Mouse (Mus musculus) cerebellum, adult 18-20 months (tissue): ENCODE data around the gene Ccdc85b.

Source experiments
- DNase-seq, 2 experiments: peaks; one replicate each; pipeline ENCODE4 v3.0.0; 2021

The Ccdc85b gene

DNA sequence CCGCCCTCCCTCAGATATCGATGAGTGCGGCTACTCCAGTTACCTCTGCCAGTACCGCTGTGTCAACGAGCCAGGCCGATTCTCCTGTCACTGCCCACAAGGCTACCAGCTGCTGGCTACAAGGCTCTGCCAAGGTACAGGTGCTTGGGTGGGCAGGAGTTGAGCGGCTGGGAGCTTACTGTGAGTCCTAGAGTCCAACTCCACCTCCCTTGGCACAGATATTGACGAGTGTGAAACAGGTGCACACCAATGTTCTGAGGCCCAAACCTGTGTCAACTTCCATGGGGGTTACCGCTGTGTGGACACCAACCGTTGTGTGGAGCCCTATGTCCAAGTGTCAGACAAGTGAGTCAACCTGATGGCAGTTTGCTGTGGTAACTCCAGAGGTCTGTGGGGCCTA is 22.3 kb upstream of the Ccdc85b start:
- DNase-seq: no peak

DNA sequence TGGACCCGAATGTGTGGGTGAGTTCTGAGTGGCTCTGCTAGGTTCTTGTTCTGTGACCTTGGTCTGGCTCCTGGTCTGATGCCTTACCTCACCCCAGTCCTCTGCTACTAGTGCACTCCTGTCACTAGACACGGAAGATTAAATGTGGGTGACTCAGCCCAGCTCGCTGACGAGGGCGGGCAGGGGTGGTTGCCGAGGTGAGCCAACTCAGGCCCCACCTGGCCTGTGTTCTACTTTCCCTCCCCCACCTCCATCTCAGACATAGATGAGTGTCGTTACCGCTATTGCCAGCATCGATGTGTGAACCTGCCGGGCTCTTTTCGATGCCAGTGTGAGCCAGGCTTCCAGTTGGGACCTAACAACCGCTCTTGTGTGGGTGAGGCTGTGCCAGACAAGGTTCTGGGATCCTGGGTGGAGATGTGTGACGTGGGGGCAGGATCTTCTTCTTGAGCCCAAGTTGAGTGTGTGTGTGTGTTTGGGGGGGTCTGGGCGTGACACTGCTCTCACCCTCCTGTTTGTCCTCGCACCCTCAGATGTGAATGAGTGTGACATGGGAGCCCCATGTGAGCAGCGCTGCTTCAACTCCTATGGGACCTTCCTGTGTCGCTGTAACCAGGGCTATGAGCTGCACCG is 20.1 kb upstream of the Ccdc85b start:
- no peak for DNase-seq

DNA sequence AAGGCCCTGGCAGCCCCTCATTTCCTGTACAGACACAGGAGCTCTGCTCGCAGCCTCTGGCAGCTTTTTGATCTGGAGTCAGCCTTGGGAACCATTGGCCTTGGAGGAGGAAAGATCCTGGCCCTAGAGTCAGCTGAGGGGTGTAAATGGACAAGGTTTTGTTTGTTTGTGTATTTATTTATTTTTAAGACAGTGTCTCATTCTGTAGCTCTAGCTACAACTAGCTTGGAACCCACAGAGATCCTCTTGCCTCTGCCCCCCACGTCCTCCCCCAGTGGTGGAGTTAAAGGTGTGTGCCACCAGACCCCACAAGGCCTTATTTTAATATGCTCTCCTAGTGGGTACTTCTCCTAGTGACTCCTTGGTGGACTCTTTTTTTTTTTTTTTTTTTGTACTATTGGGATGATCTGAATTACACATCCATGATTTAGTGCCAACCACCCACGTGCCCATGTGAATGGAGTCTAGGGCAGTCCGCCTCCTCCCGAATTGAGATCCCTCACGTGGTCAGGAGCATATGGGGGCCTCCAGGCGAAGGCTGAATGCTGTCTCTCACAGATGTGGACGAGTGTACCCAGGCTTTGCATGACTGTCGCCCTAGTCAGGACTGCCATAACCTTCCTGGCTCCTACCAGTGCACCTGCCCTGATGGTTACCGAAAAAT is 19.4 kb upstream of the Ccdc85b start:
- DNase-seq: peak; percentile 49 to 56

DNA sequence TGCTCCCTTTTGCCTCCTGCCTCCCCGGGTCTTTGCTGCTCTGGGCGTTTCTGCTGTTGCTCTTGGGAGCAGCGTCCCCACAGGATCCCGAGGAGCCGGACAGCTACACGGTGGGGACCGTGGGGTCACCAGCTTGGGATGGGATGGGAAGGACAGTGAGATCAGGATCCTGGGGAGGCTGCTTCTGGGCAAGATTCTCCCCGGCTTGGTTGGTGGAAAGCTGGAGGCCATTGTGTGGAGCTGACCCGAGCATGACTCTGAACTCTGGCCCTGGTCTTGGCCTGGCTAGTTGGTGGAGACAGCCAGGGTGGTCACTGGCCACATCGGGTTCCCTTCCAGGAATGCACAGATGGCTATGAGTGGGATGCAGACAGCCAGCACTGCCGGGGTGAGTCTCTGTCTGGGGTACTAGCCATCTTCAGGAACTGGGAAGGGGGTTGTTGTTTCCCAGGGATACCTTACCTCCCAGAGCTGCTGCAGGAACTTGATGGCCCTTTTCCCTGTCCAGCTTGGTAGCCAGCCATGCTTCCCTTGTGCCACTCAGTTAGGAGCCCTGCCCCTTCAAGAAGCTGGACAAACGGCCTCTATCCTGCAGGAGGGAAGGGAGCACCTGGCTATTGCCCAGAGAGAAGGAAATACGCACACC is 17.5 kb upstream of the Ccdc85b start:
- peak; percentile 56 to 69 for DNase-seq

DNA sequence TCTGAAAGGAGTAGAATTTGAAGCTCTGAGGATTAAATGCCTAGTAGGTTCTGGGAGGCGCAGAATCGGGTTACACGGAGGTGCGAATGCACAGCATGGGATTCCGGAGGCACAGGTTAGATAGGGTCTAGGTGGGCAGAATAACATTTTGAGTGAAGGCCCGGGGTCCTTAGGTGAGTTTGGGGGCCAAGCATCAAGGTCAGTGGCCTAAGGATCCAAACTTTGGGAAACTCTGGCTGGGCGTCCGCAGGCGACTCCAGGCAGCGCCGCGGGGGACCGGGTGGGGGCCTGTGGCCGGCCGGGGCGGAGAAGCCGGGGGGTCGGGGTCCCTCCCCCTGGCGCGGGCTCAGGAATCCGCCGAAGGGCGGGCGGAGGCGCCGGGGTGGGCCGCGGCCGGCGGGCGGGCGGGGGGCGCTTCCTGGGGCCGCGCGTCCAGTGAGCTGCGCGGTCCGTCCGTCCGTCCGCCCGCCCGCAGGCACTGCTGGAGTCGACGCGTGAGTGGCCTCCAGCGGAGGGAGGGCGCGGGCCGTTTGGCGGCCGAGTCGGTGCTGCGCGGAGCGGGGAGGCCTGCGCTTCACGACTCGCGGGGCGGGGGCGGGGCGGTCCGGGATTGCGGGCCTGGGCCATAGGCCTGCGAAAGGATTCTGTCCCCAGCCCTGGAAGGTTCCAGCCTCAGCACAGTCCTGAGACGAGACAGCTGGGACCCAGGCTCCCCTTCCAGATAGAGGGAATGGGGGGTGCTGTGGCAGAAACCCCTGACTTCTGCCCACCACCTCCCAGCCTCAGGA is 16.8 kb upstream of the Ccdc85b start:
- peak; percentile 47 to 61 for DNase-seq

DNA sequence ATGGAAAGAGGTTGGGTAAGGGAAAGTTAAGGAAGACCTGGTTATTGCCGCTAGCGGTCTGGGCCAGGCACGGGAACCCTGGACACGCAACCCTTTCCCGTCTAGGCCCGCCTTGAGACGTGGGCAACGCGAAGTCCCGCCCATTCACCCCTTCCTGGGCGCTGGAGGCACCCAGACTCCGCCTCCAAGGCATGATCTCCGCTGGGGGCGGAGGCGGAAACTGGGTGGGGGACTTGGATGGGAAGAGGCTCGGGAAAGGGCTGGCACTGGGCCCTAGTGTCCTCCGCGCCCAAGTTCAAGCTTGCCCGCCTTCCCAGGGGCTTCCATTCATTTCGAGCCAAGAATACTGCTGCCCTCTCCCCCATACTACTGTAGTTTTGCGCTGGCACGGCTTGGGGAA is 16.0 kb upstream of the Ccdc85b start, which contains the start of gene Efemp2:
Efemp2 (plus strand) TSS at position 235 of the 400 bp plus-strand sequence.
- DNase-seq: peak; percentile 63 to 64

DNA sequence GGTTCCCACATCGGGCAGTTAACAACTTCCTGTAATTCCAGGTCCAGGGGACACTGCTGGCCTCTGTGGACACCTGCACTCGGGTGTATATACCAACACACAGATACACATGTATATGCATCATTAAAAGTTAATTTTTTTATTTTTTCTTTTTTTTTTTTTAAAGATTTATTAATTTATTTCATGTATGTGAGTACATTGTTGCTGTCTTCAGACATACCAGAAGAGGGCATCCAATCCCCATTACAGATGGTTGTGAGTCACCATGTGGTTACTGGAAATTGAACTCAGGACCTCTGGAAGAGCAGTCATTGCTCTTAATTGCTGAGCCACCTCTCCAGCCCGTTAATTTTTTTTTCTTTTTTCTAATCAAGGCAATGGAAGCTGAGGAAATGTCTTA is 15.2 kb upstream of the Ccdc85b start:
- DNase-seq: no peak

DNA sequence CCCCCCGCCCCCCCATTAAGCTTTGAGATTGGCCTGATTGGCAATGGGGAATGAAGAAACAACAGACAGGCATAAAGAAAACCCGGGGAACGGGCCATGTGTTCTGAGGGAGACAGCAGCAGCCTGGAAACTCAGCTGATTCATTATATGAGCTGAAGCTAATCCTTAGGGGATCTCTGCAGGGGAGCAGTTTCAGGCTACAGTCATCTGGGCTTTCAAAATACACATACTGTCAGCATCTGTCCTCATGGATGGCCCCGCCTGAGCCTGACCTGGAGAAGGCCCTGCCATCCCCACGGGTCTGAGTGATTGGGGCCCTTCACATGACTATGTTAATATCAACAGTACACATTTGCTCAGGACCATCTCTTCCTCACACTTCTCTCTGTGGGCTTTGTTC is 14.2 kb upstream of the Ccdc85b start:
- no peak for DNase-seq

DNA sequence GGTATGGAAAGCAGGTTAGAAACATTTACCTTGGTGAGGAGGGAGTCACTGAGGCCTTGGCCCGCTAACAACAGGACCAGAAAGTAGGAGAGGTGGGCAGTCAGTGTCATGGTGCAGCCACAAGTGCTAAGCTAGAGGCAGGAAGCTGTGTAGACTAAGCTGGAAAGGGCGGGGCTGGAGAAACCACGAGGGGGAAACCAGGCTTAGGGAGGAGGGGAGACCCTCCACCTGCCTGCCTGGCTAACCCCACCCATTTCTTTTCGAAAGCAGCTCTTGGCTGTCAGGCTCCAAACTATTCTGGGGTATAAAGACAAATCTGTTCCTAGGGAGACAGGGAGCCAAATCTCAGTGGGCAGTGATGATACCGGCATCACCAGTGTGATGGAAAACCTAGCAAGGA is 10.7 kb upstream of the Ccdc85b start, which contains the start of gene Ctsw:
Ctsw (minus strand) TSS at position 134 of the 400 bp plus-strand sequence.
- DNase-seq: no peak

DNA sequence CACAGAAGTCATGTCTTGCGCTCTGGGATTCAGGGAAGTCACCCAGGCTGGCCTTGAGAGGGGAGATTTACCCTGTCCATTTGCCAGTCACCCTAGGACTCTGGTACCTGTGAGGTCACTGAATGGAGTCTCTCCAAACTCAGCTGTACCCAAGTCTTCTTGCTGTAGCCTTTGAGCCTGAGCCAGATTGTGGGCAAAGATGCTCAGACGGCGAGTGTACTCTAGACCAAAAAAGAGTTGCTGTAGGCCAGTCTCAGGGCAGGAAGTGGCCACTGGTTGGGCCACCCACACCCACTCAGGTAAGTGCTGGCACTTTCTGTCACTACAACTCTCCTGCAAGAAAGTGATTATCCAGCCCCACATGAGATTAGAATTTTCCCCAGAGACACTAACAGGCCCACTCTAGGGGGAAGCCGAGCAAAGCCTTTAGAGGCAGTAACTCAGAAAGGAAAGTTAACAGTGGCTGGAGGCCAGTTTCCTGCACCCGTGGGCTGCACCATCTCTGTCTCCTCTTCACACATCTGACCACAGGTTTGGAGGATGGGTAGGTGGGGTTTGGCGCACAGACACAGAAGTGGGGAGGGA is 9.3 kb upstream of the Ccdc85b start:
- DNase-seq: no peak

DNA sequence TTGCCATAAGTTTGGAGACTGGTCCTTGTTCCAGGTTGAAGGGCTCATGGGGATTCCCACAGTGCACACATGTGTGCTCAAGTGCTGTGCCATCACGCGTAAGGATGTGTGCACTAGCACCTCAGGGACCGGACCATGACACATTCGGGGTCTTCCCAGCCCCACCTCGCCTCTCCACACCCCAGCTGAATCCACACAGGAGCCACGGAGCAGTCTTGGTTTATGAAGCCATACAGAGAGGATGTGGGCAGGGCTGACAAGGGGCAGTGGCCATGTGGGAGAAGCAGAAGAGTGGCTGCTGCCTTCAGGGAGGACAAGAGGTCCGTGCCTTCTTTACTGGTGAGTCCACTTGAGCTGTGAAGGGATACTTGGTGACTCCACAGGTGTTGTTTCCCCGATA is 7.3 kb upstream of the Ccdc85b start:
- no peak for DNase-seq

DNA sequence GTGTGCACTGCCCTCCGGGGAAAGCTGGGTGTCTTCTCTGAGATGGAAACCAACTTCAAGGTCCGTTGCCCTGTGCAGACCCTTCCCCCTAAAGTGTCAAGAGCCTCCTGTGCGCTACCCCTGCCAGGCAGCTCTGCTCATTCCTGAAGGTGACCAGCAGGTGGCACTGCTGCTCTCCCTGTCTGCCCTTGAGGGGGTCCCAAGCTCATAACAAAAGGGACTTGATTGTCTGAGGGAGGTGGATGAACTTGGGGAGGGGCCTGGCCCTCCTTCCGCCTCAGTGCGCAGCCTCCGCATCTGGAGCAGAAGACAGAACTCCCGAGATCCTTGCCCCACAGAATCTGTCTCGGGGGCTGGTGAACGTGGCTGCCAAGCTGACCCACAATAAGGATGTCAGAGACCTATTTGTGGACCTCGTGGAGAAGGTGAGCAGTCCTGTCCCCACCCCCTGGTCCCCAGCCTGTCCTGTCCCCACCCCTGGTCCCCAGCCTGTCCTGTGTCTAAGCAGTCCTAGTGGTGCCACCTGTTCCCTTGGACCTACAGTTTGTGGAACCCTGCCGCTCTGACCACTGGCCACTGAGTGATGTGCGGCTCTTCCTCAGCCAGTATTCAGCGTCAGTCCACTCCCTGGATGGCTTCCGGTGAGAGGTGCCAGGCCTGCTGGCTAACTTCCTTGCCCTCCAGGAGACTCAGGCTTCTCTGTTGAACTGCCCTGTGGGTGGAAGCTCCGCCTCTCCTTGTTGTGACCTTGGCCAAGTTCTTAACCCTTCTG is 6.3 kb upstream of the Ccdc85b start:
- DNase-seq: peak; percentile 58 to 79

DNA sequence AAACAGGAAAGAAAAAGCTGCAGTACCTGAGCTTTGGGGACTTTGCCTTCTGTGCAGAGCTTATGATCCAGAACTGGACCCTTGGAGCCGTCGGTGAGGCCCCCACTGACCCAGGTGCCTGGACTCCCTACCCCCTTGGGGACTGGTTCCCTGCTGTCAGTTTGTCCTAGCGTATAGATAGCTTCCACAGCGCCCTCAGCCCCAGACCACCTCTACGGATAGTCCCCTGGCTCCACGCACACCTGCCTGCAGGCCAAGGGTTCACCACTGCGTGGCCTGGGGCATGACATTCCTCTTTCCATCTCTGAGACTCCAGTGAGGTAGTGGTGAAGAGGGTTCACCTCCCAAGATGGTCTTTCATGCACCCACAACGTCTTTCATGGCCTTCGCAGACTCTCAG is 5.5 kb upstream of the Ccdc85b start:
- DNase-seq: no peak

DNA sequence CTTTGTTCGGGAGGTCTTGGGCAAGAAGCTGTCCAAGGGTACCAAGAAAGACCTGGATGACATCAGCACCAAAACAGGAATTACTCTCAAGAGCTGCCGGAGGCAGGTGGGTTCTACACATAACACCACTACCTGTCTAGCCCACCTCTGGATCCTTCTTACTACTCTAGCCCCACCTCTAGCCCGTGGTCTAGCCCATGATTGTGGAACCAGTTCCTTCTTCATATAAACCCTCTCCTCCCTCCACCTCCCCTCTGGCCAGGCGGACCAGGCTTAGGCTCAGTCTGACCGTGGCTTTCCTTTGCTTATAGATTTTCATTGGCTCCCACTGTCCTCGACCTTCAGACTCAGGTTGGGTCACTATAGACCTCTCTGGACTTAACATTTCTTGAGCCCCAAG is 3.7 kb upstream of the Ccdc85b start:
- DNase-seq: no peak

DNA sequence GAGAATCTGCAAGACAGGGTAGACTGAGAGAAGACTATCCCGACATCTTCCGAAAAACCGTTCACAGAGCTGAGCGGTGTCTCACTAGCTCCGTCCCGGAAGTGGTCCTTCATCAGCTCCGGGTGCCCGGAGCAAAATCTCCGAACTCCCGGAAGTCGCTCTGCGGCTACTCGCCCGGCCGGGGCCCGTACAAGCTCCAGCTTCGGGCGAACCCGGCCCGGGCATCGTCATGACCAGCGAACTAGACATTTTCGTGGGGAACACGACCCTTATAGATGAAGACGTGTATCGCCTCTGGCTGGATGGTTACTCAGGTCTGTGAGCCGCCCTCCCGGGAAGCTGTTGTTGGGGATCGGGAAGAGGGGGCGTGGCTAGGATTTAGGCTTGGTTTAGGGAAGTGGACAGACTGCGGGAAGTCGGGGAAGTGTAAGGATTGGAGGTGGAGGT is 2.8 kb upstream of the Ccdc85b start, which contains the start of gene Fibp:
Fibp (plus strand) TSS at position 151 of the 447 bp plus-strand sequence.
- DNase-seq: peak; percentile 86 to 88

DNA sequence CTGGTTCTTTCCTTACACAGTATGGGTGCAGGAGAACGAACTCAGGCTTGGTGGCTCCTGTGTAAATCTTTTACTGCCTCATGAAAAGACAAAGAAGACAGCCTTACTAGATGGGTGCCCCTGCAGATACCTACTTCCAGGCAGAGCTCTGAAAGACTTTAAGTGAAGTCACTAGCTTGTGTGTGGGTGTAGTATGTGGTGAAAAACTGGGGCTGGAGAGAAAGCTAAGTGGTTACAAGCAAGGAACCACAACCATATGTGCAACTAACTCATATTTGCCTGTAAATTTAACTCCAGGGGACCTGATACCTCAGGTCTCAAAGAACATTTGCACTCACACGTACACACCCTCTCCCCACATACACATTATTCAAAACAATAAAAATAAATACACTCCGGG is 2.2 kb upstream of the Ccdc85b start:
- no peak for DNase-seq

DNA sequence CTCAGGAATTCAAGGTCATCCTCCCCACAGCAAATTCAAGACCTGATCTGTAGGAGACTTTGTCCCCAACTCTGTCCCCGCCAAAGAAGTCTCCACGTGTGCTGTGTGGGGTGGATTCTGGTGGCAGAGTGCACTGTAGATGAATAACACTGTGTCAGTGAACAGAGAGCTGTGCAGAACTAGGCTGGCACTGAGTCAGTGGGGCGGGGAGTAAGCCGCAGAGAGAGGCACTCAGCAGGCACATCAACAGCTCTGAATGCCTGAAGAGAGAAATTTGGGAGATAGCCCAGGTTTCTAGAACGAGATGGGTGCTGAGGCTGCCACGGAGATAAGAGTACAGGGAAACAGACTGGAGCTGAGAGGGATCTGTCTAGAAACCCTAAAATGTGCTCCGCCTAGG is 1.3 kb upstream of the Ccdc85b start:
- no peak for DNase-seq

DNA sequence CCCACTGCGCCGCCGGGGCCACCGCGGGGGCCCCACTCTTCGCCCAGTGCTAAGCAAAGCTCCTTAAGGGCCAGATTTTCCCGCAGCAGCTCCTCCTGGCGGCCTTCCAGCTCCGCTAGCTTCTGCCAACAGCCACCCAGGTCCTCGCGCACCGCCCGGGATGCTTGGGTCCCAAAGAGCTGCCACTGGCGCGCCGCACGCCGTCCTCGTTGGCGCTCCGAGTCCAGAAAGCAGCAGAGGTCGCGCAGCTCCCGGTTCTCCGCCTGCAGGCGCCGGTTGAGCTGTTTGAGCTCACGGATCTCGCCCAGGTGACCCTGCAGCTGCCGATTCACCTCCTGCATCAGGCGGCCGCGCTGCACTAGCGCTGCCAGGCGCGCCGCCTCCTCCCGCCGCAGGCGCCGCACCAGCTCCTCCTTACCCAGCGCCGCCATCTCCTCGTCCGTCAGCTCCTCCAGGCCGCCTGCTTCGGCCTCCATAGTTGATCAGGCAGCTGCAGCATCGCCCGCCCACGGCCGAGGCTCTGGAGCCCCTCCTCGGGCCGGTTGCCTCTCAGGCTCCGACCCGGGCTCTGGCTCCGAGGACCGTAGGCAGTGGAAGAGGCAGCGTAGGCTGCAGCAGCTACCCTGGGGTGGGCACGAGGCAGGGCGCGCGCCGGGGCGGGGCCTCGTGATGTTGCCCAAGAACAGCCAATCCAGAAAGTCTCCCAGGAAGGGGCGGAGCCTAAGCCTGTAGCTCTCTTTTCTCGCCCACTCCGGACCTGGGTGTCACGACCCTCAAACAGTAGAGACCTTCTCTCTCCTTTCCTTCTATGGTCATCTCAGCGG is 560 bp downstream of the Ccdc85b start:
- DNase-seq: peak; percentile 98

DNA sequence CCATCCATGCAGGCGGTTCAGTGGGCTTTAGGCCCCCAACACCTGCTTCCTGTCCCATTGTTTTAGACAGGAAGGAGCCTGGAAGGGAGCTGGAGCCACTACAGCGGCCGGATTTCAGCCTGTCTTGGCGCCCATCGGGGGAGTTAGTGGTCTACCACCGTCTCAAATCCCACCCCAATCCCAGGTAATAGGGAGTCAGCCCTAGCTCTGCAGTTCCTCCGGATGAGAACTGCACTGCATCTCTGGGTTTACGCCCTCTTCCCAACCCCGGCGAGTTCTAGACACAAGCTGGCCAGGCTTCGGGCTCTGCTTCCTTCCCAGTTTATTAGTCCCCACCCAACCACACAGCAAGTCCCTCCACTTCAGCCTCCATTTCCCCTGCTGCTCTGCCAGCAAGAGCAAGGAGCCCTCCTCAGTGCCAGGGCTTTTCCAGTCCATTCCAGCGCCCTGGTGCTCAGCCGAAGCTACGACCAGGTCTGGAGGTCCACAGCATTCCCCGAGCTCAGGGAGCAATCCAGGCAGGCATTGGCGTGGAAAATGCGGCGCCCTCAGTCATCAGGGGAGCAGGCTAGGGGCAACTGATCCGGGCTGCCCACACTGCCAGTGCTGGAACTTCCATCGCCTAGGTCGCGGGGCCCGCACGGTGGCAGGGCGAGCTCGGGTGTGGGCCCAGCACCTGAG is 1.3 kb downstream of the Ccdc85b start:
- no peak for DNase-seq

DNA sequence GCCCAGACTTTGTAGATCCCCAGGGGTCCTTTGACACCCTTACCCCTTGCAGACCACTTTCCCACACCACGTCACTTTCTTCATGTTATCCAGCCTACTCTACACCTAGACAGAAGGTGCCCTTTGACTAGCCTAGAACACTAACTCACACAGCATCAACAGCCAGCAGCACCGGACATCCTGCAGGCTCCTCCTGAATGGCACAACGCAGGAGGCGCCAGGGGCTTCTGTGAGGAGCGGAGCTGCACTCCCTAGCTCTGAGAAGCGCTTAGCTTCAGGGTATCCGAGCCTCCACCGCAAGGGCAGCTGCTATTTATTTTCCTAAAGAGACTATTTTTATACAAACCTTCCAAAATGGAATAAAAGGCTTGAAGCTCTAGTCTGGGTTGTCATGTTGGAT is 2.1 kb downstream of the Ccdc85b start:
- DNase-seq: no peak
